Mouse (Mus musculus) embryonic fibroblast, embryonic 13.5 days (primary cell): ENCODE measurements at regions not wholly inside any gene's neighbourhood (a gene's known extent, or its start where the extent isn't known, plus 50 kb on each side); places are given as distances from the start of the nearest gene placed in this dataset.

Experiments used
- CTCF ChIP-seq: IDR thresholded peaks from 2 replicates; pipeline ENCODE4 v1.5.1; 2011; ENCODE audit warnings: mild to moderate bottlenecking, control low read depth, low read length, moderate library complexity, borderline replicate concordance; ENCODE audit not compliant: insufficient read depth
- POLR2A ChIP-seq: IDR thresholded peaks from 2 replicates; pipeline ENCODE4 v1.6.1; 2011; ENCODE audit warnings: low read depth, mild to moderate bottlenecking, control low read depth, low read length, moderate library complexity

- TF ChIP-seq CTCF, result no peak
- TF ChIP-seq POLR2A, result no peak
Measured at GRCm38 (mm10) chr3:47316356-47317028, 868.5 kb upstream of the Pabpc4l start.
